Mouse (Mus musculus) macrophage (primary cell): Measurements from ENCODE around the gene Zfp423. TPM values are rescaled to one million over a fixed set of nuclear protein-coding genes. Genes with fewer than 3 reads are reported as not detected.

Experiments used
- H3K27ac ChIP-seq: fragments of 350-480 bp; formaldehyde crosslinking; 2 replicates; pipeline ENCODE4 v1.9.0; 2021
- H3K36me3 ChIP-seq: fragments of 350-480 bp; formaldehyde crosslinking; 2 replicates; pipeline ENCODE4 v1.9.0; 2021; ENCODE audit errors: inconsistent target
- H3K4me3 ChIP-seq: fragments of 350-480 bp; formaldehyde crosslinking; 2 replicates; pipeline ENCODE4 v1.9.0; 2021; ENCODE audit errors: inconsistent target
- H3K79me2 ChIP-seq: fragments of 350-480 bp; formaldehyde crosslinking; 2 replicates; pipeline ENCODE4 v1.9.0; 2021; ENCODE audit errors: inconsistent target
- WGBS: methylation state at CpG from one replicate; pipeline ENCODE4 v1.1.7; 2026; ENCODE audit warnings: inconsistent platforms; ENCODE audit not compliant: missing documents; 5-methylcytosine and 5-hydroxymethylcytosine counted together
- polyA plus RNA-seq: library from polyadenylated mRNA; stranded (reverse); fragments of 250-400 nt; gene quantifications from 3 replicates; pipeline ENCODE4 v1.2.4, GENCODE M21; 2018; ENCODE audit warnings: inconsistent platforms

The Zfp423 gene
- polyA plus RNA-seq, 1 experiment from 2014 or later: not detected

DNA sequence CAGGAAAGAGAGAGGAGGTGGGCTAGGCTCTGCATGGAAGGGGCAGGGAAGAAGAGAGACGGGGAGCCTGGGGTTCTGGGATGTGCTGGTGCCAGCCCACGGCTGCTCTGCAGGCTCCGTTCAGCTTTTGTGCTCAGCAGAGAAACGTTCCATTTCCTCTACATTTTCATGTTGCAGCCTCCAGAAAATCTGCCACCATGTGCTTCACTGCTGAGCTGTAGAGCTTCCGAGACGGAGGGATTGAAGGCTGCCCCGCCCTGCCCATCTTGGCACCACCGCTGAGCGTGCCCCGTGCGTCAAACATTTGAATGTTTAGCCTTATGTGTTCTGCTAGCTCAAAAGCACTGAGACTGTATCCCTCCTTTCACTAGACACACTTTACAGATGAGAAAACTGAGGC is 159.3 kb downstream of the Zfp423 start:
- 87% methylated on average over 11 of the region's 11 CpGs for WGBS
- H3K4me3 ChIP-seq: no peak overlapping the region
- no peaks in the 10 kb centered on the region for H3K36me3 ChIP-seq
- H3K79me2 ChIP-seq: no peaks in the 10 kb centered on the region
- no peak overlapping the region for H3K27ac ChIP-seq

DNA sequence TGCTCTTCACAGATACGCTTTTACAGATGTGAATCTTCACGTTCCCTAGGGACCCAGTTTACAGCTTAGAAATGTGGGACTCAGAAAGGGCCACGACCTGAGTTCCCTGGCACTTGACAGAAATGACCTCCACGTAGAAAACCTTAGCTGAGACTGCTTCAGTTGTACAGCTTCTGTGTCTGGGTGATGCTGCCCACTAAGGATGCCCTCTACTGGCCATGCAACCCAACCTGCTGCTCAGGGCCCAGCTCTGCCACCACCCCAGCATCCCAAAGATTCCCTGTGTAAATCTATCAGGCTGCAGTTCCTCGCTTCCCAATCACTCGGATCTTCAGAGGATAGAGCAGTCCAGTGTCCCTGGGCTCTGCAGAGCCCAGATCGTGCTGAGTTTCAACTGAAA is 163.2 kb downstream of the Zfp423 start:
- H3K27ac ChIP-seq: no peak overlapping the region
- H3K4me3 ChIP-seq: no peak overlapping the region
- H3K36me3 ChIP-seq: no peaks in the 10 kb centered on the region
- 85% methylated on average over 5 of the region's 7 CpGs for WGBS
- no peaks in the 10 kb centered on the region for H3K79me2 ChIP-seq

DNA sequence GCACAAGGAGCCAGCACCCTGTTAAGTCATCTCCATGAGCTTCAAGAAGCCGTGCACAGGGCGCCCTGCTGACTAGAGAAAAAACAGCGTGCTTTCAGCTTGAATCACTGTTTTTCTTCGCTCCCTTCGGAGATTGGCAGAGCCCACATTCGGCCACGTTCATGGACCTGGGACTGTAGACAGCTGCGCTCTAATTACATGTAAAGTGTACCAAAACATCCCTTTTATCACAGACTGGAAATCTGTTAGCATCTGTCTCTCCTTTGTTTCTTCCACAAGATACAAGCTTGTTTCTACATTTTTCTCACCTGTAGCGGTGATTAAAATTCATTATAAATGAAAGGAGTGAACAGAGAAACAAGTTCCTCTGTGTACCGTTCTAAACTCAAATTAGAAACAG is 164.8 kb downstream of the Zfp423 start:
- Histone ChIP-seq H3K4me3 (no peak overlapping the region), H3K27ac (no peak overlapping the region), H3K36me3 (no peaks in the 10 kb centered on the region), H3K79me2 (no peaks in the 10 kb centered on the region)
- 92% methylated on average over 10 of the region's 10 CpGs for WGBS

DNA sequence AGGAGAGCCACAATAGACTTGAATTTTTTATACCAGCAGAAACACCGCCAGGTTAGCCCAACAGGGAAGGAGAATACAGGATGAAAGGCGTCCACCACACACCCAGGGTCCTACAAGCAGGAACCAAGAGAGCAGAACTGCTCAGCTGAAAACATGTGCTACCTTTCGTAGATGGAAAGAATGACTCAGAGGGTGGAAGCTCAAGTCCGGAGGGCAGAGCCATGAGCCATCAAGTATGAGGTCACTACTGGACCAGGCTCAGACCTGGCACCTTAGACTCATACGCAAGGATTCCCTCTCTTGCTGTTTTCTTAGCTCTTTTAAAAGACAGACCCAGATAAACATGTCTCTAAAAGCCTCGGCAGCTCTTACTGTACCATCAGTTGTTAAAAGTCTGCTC is 168.3 kb downstream of the Zfp423 start:
- WGBS: 72% methylated on average over 6 of the region's 6 CpGs
- Histone ChIP-seq H3K27ac (no peak overlapping the region), H3K36me3 (no peaks in the 10 kb centered on the region), H3K79me2 (no peaks in the 10 kb centered on the region), H3K4me3 (no peak overlapping the region)

DNA sequence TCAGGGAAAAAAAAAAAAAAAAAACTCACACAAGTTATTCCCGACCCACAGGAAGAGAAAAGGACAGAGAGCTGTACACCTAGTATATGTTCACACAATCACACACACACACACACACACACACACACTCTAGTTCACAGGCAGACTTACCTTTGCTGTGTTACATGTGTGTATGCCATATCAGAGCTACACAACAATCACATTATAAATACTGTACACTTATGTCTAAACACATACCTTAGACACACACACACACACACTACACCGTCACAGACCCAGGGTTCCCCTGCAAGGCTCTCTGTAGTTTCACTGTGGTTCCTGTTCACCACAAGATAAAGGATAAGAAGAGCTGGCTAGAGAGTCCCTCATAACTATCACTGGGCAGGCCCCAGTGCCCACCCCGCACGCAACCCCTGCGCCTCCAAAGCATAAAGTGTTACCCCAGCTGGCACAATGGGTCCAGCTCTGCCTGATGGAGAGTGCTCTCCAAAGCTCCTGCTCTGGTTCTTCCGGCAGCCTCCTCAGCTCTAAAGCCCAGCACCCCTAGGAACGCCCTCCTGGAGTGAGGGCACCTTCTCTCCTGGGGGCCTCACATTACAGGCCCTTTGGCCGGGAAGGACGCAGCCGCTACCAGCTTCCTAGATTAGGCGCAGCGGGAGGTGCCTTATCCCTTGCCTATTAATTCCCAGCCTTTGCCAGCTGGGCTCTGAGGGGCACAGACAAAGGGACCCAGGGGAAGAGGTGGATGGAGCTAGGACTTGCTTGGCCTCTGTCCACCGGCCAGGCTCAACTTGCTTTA is 174.6 kb downstream of the Zfp423 start:
- H3K27ac ChIP-seq: no peak overlapping the region
- H3K79me2 ChIP-seq: no peaks in the 10 kb centered on the region
- H3K36me3 ChIP-seq: no peaks in the 10 kb centered on the region
- WGBS: 89% methylated on average over 13 of the region's 13 CpGs
- no peak overlapping the region for H3K4me3 ChIP-seq

DNA sequence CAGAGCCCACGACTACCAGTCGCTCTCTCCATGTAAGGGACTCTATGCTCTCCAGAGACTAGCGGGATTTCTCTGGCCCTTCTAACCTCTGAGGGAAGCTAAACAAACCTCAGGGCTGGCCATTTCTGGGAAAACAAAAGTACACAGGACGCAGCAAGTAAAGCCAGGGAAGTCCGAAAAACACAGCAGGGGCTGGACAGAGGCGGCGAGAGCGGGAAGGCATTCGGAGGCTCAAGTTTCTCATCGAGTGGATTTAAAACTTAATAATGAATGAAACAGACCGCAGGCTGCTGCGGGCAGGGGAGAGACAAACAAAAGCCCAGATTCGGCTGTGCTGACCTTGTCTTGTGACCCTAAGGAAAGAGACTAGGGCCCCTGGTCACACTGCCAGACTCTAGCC is 175.2 kb downstream of the Zfp423 start:
- WGBS: 81% methylated on average over 13 of the region's 13 CpGs
- no peaks in the 10 kb centered on the region for H3K36me3 ChIP-seq
- H3K79me2 ChIP-seq: no peaks in the 10 kb centered on the region
- no peak overlapping the region for H3K27ac ChIP-seq
- no peak overlapping the region for H3K4me3 ChIP-seq

DNA sequence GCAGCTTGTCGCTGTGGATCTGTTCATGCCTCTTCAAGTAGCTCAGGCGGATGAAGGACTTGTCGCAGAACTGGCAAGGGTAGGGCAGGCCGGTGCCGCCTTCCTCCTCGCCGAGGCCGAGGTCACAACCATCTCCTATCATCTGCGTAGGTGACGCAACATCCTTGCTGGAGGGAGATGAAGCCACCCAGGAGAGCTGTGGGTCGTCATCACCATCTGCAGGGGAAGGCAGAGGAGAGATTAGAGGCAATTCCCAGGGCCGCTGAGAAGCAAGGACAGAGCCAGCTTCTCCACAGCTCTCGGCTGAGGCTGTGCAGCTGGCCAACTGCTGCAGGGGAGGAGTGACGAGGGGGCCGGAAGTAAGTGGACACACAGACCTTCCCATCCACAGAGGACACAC is 176.2 kb downstream of the Zfp423 start:
- no peak overlapping the region for H3K27ac ChIP-seq
- 88% methylated on average over 15 of the region's 15 CpGs for WGBS
- H3K4me3 ChIP-seq: no peak overlapping the region
- no peaks in the 10 kb centered on the region for H3K79me2 ChIP-seq
- H3K36me3 ChIP-seq: no peaks in the 10 kb centered on the region

DNA sequence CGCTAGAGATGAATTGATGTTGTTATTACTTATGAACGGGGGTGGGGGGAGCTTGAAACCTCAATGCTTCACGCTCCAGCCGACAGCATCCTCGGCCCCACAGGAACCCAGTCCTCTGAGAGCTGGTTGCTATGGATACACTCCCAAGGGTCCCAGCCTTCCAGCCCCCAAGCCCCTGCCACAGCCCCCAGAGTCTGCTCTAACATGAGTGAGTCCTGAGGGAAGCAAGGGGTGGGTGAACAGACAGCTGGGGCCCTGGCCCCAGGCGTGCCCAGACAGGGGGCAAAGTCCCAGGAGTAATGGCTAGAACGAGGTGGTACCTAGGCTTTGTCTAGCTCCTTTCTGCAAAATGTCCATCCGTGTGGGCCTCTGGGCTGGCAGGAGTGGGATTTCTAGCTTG is 181.8 kb downstream of the Zfp423 start:
- no peaks in the 10 kb centered on the region for H3K36me3 ChIP-seq
- no peaks in the 10 kb centered on the region for H3K79me2 ChIP-seq
- no peak overlapping the region for H3K4me3 ChIP-seq
- 87% methylated on average over 8 of the region's 8 CpGs for WGBS
- H3K27ac ChIP-seq: no peak overlapping the region

DNA sequence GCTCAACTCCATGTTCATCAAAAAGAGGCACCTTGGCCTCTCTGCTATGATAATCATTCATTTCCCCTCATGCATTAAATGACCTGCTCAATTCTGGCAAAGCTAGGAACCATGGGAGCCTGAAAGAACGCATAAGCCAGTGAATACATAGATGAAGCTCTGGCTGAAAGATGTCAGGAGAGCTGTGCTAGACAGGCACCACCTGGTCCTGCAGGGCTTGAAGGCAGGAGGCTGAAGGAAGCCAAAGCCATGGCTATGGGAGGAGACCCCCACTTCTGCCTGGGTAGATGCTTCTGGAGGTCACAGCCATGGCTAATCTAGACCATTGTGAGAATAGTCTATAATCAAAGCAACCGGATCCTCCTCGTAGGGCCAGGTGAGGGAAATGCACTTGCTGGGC is 183.5 kb downstream of the Zfp423 start:
- H3K4me3 ChIP-seq: no peak overlapping the region
- 98% methylated on average over 3 of the region's 3 CpGs for WGBS
- no peaks in the 10 kb centered on the region for H3K36me3 ChIP-seq
- no peaks in the 10 kb centered on the region for H3K79me2 ChIP-seq
- H3K27ac ChIP-seq: no peak overlapping the region

DNA sequence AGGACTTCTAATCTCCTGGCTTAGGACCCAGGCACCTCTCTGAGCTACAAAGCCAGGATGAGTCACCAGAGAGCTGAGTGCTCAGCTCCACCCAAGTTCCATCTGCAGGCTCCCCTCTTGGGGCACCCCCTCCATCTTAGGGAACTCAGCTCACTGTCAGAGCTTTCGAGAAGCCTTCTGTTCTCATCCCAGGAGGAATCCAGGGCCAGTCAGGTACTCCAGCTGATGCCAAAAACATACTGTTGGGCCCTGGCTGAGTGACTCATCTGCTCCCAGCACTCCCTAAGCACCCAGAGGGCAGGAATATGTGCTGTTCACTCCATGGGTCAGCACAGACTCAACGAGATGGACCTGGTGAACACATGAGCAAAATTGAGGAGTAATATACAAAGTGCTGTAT is 184.4 kb downstream of the Zfp423 start:
- no peaks in the 10 kb centered on the region for H3K79me2 ChIP-seq
- 76% methylated on average over 2 of the region's 2 CpGs for whole genome bisulfite sequencing
- no peak overlapping the region for H3K4me3 ChIP-seq

DNA sequence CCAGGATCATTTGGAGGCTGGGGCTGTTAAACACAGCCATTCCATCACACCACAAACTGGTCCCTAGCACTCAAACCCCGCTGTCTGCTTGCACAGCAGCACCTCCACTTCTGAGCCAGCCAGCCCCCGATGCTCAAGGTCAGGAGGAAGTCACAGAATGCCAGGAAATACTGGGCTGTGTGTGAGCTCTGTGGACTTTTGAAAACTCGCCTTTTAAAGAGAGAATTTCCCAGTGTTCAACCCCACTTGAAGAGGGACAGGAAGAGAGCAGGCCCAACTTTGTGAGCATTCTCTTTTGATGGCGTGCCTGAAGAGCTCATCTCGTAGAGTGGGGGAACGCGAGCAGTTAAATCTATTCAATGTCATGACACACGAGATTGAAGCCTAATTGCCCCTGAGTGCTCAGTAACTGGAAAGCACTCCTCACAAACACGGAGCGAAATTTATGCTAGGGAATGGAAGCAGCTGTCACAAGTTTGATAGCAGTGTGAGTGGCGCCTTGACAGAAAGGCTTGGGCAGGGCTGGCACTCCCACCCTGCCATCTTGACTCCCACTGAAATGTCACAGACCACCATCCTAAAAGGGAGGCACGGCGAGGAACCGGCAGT is 186.4 kb downstream of the Zfp423 start:
- H3K27ac ChIP-seq: no peak overlapping the region
- WGBS: 61% methylated on average over 14 of the region's 14 CpGs
- no peaks in the 10 kb centered on the region for H3K36me3 ChIP-seq
- H3K79me2 ChIP-seq: no peaks in the 10 kb centered on the region
- no peak overlapping the region for H3K4me3 ChIP-seq

More for the DNA sequence above, 184.4 kb downstream of the Zfp423 start:
- Histone ChIP-seq H3K27ac (no peak overlapping the region), H3K36me3 (no peaks in the 10 kb centered on the region)

DNA sequence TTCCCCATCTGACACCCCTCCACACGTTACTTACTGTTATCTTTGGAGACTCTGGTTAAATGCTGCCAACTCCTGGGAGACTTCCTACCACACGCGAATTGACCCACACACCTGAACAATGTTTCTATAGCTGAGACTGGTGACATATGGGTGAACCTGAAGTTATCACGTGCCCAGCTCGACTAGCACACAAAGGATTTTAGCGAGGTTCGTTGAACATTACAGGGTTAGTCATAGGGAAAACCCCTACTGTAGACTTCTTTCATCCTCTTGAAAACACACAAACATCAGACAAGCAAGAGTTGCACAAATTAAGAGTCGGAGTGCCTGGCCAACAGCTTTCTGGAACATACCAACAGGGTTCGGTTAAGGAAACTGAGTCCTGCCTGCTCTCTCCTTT is 191.5 kb downstream of the Zfp423 start:
- 85% methylated on average over 9 of the region's 9 CpGs for WGBS
- H3K36me3 ChIP-seq: no peaks in the 10 kb centered on the region
- no peaks in the 10 kb centered on the region for H3K79me2 ChIP-seq
- H3K27ac ChIP-seq: no peak overlapping the region
- H3K4me3 ChIP-seq: no peak overlapping the region

DNA sequence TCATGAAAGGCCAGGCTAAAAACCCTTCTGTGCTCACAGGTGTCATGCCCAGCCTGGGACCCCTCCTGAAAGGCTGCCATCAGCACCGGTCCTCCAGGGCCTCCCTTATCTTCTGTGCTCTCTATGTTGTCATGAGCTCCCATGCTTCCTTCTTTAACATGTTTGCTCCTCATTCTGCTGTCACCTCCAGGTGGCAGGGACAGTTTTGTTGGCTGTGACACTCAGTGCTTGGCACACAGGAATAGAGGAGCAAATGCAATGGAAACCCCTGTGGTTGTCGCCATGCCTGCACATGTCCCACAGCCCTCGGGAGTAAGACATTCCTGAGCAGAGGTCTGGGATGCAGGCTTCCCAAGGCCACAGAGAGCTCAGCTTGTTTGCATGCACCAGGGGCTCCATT is 194.1 kb downstream of the Zfp423 start:
- Histone ChIP-seq H3K36me3 (no peaks in the 10 kb centered on the region), H3K4me3 (no peak overlapping the region), H3K27ac (no peak overlapping the region), H3K79me2 (no peaks in the 10 kb centered on the region)
- 90% methylated on average over 3 of the region's 3 CpGs for WGBS

DNA sequence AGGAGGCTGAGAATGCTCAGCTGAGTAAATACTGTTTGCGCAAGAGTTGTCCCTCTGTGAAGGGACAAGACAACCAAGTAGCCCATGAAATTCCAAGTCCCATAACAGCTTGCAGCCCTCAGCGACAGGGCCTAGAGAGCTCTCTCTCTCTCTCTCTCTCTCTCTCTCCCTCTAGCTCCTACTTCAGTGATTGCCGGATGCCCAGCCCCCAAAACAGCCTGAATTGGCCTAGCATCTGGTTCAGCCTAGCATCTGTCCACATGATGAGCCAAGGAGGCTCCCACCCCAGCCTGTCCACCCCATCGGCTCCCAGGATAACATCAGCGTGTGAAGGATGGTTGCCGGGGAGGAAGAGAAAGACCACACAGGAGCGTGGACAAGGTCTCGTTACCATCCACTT is 200.6 kb downstream of the Zfp423 start:
- Histone ChIP-seq H3K79me2 (no peaks in the 10 kb centered on the region), H3K4me3 (no peak overlapping the region), H3K27ac (no peak overlapping the region), H3K36me3 (no peaks in the 10 kb centered on the region)
- WGBS: 92% methylated on average over 8 of the region's 8 CpGs

DNA sequence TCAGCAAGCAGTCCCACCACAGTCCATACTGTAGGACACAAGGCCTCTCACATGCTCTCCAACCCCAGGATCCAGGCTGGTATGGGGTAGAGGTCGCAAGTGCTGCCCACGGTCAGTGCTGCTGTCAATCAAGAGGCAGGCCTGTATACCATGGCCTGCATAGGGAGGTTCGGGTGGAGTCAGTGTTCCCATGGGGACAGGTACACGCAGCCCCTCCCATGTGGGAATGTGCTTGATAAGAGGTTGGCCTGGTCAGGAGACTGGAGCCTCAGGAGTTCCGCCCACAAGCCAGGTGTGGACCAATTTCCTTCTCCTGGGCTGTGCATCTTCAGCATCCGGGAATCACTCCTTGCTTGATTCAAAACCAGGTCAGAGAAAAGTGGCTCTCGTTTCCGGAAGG is 204.5 kb downstream of the Zfp423 start:
- Histone ChIP-seq H3K36me3 (no peaks in the 10 kb centered on the region), H3K27ac (no peak overlapping the region), H3K79me2 (no peaks in the 10 kb centered on the region), H3K4me3 (no peak overlapping the region)
- WGBS: 92% methylated on average over 8 of the region's 8 CpGs
